Mouse (Mus musculus): ENCODE measurements around the gene Slco4c1.

Gene Slco4c1

GRCm38 (mm10) chr1:96773712-96774111 lies 98.3 kb downstream of the Slco4c1 start:
- DNase-seq (ENCODE audit: extremely low read depth, insufficient read length, low spot score) = no peak

- DNase-seq (ENCODE audit: extremely low read depth, insufficient read length, low spot score) = no peak
Measured at GRCm38 (mm10) chr1:96770283-96770682, 101.7 kb downstream of the Slco4c1 start.

GRCm38 (mm10) chr1:96768264-96768663 lies 103.7 kb downstream of the Slco4c1 start:
- DNase-seq (ENCODE audit: extremely low read depth, insufficient read length, low spot score) = no peak

GRCm38 (mm10) chr1:96766535-96766934 lies 105.4 kb downstream of the Slco4c1 start:
- no peak for DNase-seq (ENCODE audit: extremely low read depth, insufficient read length, low spot score)
